Mouse (Mus musculus) limb, embryonic 14.5 days (tissue): ENCODE results near the gene Shroom3. TPM values are rescaled to one million over a fixed set of nuclear protein-coding genes. Genes with fewer than 3 reads are reported as not detected.

Experiments
- ATAC-seq: fragments of 200-750 bp; cut with Nextera tagmentation; 2 replicates; pipeline ENCODE4 v1.8.0; 2017; ENCODE audit warnings: low read depth, moderate number of reproducible peaks, moderate TSS enrichment; ENCODE audit not compliant: low FRiP score
- DNase-seq: peaks from one replicate; pipeline ENCODE4 v3.0.0-alpha.2; 2015; ENCODE audit warnings: low spot score
- H3K27ac ChIP-seq: fragments of 300-500 bp; sonication (generic); replicated peaks from 2 replicates; pipeline ENCODE4 v1.5.1; 2014; ENCODE audit warnings: low read depth, mild to moderate bottlenecking, low read length, moderate library complexity, mixed read lengths
- H3K27me3 ChIP-seq: fragments of 300-500 bp; sonication (generic); 2 replicates; pipeline ENCODE4 v1.6.1; 2014; ENCODE audit warnings: low read length, mixed read lengths; ENCODE audit not compliant: control insufficient read depth, insufficient read depth
- H3K36me3 ChIP-seq: fragments of 300-500 bp; sonication (generic); 2 replicates; pipeline ENCODE4 v1.6.1; 2014; ENCODE audit warnings: mild to moderate bottlenecking, low read length, moderate library complexity, mixed read lengths; ENCODE audit not compliant: control insufficient read depth, insufficient read depth
- H3K4me1 ChIP-seq: fragments of 300-500 bp; sonication (generic); 2 replicates; pipeline ENCODE4 v1.6.1; 2014; ENCODE audit warnings: antibody characterized with exemption, low read length, mixed read lengths; ENCODE audit not compliant: control insufficient read depth, insufficient read depth
- H3K4me2 ChIP-seq: fragments of 300-500 bp; sonication (generic); replicated peaks from 2 replicates; pipeline ENCODE4 v1.6.1; 2014; ENCODE audit warnings: low read depth, mild to moderate bottlenecking, low read length, moderate library complexity; ENCODE audit not compliant: severe bottlenecking
- H3K4me3 ChIP-seq: fragments of 300-500 bp; sonication (generic); replicated peaks from 2 replicates; pipeline ENCODE4 v1.5.1; 2014; ENCODE audit warnings: low read length
- H3K9ac ChIP-seq: fragments of 300-500 bp; sonication (generic); 2 replicates; pipeline ENCODE4 v1.6.1; 2014; ENCODE audit warnings: mild to moderate bottlenecking, low read depth, low read length, moderate library complexity; ENCODE audit not compliant: severe bottlenecking
- H3K9me3 ChIP-seq: fragments of 300-500 bp; sonication (generic); 2 replicates; pipeline ENCODE4 v1.6.1; 2016; ENCODE audit warnings: low read length; ENCODE audit not compliant: control insufficient read depth
- POLR2A ChIP-seq: fragments of 200-500 bp; IDR thresholded peaks from 2 replicates; pipeline ENCODE4 v1.8.0; 2012; ENCODE audit warnings: inconsistent platforms, mild to moderate bottlenecking, moderate library complexity, borderline replicate concordance; ENCODE audit not compliant: insufficient read depth, insufficient read length; ENCODE audit errors: extremely low read depth
- WGBS: fragments of 180-500 bp; shearing (Covaris S2); extraction: QIAGEN DNeasy Blood & Tissue Kit; methylation state at CpG from one replicate; pipeline ENCODE4 v1.1.7; 2014; 5-methylcytosine and 5-hydroxymethylcytosine counted together
- polyA plus RNA-seq, 2 experiments: library from polyadenylated mRNA; depleted of rRNA in 1 of 2; stranded (reverse) in 1 of 2; unstranded in 1 of 2; fragments of >200 nt; fragmentation: Nextera tagmentation in 1 of 2; extraction: Ambion mirVana in 1 of 2; gene quantifications; 2 replicates each; pipeline versions ENCODE4 v1.2.1 to v1.2.3; 2012 to 2014

The Shroom3 gene
- polyA plus RNA-seq, 2 experiments, result 3.5 to 8.1 TPM

GRCm38 (mm10) chr5:92717666-92718360, 34.6 kb downstream of the Shroom3 start:
- Histone ChIP-seq H3K9me3 (no peaks in the 10 kb centered on the region), H3K9ac (no peak overlapping the region), H3K36me3 (no peaks in the 10 kb centered on the region), H3K27me3 (no peaks in the 10 kb centered on the region), H3K4me1 (peaks cover 2% of the 10 kb centered on the region; the same call in 1 of the 2 replicates), H3K4me2 (no peak overlapping the region), H3K4me3 (no peak overlapping the region), H3K27ac (no peak overlapping the region)
- ATAC-seq (no peak), DNase-seq (no peak)
- 70% methylated on average over 3 of the region's 3 CpGs for WGBS
- TF ChIP-seq POLR2A, result no peak

- H3K9ac ChIP-seq, result no peak overlapping the region
- no peak for DNase-seq
- ATAC-seq, result no peak
- no peaks in the 10 kb centered on the region for H3K36me3 ChIP-seq
- H3K4me2 ChIP-seq, result no peak overlapping the region
- no peak for TF ChIP-seq POLR2A
- 77% methylated on average over 2 of the region's 3 CpGs for WGBS
- H3K4me1 ChIP-seq, result no peaks in the 10 kb centered on the region
- H3K4me3 ChIP-seq, result no peak overlapping the region
- H3K9me3 ChIP-seq, result no peaks in the 10 kb centered on the region
- no peak overlapping the region for H3K27ac ChIP-seq
- no peaks in the 10 kb centered on the region for H3K27me3 ChIP-seq
Measured at GRCm38 (mm10) chr5:92718856-92719255, 35.6 kb downstream of the Shroom3 start.

DNA sequence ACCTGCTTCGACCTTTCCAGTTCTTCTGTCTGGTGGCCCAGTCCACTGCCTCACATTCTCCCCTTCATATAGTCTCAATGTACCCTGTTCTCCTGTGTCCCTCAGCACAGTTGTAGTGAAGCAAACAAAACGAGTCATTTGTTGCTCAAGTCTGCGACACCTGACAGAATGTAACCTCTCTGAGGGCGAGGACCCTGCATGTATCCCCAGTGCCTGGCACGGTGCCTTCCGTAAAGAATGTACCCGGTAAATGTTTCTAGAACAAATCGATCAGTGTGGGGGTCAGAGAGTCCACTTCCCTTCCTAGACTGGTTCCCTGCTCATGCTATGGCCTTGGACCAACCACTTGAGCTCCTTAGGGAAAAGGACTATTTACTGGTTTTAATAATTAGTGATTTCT, 38.4 kb downstream of the Shroom3 start:
- ATAC-seq (no peak), DNase-seq (no peak)
- WGBS, result 85% methylated on average over 8 of the region's 8 CpGs
- Histone ChIP-seq H3K4me1 (no peaks in the 10 kb centered on the region), H3K36me3 (no peaks in the 10 kb centered on the region), H3K27me3 (no peaks in the 10 kb centered on the region), H3K27ac (no peak overlapping the region), H3K9me3 (no peaks in the 10 kb centered on the region), H3K9ac (no peak overlapping the region), H3K4me2 (no peak overlapping the region), H3K4me3 (no peak overlapping the region)
- TF ChIP-seq POLR2A, result no peak

DNA sequence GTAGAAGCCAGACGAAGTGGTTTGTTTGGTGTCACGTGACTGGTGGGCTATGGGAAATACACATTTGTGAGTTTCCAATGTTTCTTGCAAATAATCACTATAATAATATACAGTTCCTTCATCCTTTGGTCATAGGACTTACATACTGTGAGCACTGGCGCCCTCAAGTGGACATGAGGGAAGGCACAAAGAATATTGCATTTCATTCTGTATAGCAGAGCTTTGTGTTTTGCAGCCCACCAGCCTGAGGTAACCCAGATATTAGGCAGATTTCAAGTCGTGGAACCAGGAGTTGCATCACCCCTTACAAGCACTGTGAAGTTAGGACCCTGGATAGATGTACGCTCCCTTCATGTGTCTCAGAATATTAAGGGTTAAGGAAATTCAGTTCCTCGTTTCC, 42.7 kb downstream of the Shroom3 start:
- DNase-seq (peak; percentile 82), ATAC-seq (no peak)
- 23% methylated on average over 6 of the region's 6 CpGs for WGBS
- Histone ChIP-seq H3K4me1 (0 out of 2 replicates have a peak, but pooled peaks cover 6% of the 10 kb centered on the region), H3K9ac (no peak overlapping the region), H3K27ac (no peak overlapping the region), H3K27me3 (no peaks in the 10 kb centered on the region), H3K9me3 (no peaks in the 10 kb centered on the region), H3K4me3 (no peak overlapping the region), H3K4me2 (no peak overlapping the region), H3K36me3 (no peaks in the 10 kb centered on the region)
- no peak for TF ChIP-seq POLR2A

GRCm38 (mm10) chr5:92728252-92728828, 45.1 kb downstream of the Shroom3 start:
- Histone ChIP-seq H3K4me1 (0 out of 2 replicates have a peak, but pooled peaks cover 6% of the 10 kb centered on the region), H3K36me3 (no peaks in the 10 kb centered on the region), H3K9ac (no peak overlapping the region), H3K27ac (no peak overlapping the region), H3K9me3 (no peaks in the 10 kb centered on the region), H3K27me3 (no peaks in the 10 kb centered on the region), H3K4me3 (no peak overlapping the region), H3K4me2 (no peak overlapping the region)
- peak; percentile 68 for DNase-seq
- no peak for TF ChIP-seq POLR2A
- ATAC-seq, result peak; percentile 76; the same call in 1 of the 2 replicates
- WGBS, result 42% methylated on average over 5 of the region's 5 CpGs

- no peaks in the 10 kb centered on the region for H3K36me3 ChIP-seq
- 41% methylated on average over 6 of the region's 6 CpGs for WGBS
- H3K4me2 ChIP-seq, result no peak overlapping the region
- H3K27ac ChIP-seq, result no peak overlapping the region
- H3K4me1 ChIP-seq, result 0 out of 2 replicates have a peak, but pooled peaks cover 6% of the 10 kb centered on the region
- ATAC-seq (no peak), DNase-seq (no peak)
- no peaks in the 10 kb centered on the region for H3K27me3 ChIP-seq
- H3K4me3 ChIP-seq, result no peak overlapping the region
- H3K9ac ChIP-seq, result no peak overlapping the region
- TF ChIP-seq POLR2A, result no peak
- no peaks in the 10 kb centered on the region for H3K9me3 ChIP-seq
Measured at GRCm38 (mm10) chr5:92729221-92729620, 46.0 kb downstream of the Shroom3 start.
